Mouse (Mus musculus) telencephalon, adult 2 months (tissue): ENCODE data around the gene Fars2.

Source experiments
- DNase-seq: peaks from one replicate; pipeline ENCODE4 v3.0.0-alpha.2; 2011; ENCODE audit warnings: low read depth, low spot score

The Fars2 gene

GRCm38 (mm10) chr13:36216005-36216404, 98.8 kb downstream of the Fars2 start:
- no peak for DNase-seq

- no peak for DNase-seq
Measured at GRCm38 (mm10) chr13:36218347-36218746, 101.1 kb downstream of the Fars2 start.

GRCm38 (mm10) chr13:36219506-36219905, 102.3 kb downstream of the Fars2 start:
- DNase-seq: no peak

- DNase-seq: peak; percentile 11
Measured at GRCm38 (mm10) chr13:36221897-36222296, 104.7 kb downstream of the Fars2 start.

DNA sequence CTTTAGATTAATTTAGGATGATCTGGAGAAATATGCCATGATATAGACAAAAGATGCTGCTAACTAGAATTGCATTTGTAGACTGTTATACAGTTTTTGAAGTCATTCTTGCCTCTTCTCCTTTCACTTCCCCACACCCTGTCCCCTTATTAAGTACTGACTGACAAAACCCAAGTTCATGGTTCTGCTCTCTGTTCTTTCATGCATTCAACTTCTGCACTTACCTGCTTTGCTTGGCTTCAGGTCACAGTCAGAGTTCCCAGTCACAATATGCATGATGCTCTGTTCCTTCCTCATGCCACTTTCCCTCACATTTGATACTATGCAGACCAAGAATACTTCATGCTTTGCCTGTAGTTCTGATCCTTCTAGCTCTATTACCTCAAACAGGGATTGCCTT, 105.5 kb downstream of the Fars2 start:
- no peak for DNase-seq

DNA sequence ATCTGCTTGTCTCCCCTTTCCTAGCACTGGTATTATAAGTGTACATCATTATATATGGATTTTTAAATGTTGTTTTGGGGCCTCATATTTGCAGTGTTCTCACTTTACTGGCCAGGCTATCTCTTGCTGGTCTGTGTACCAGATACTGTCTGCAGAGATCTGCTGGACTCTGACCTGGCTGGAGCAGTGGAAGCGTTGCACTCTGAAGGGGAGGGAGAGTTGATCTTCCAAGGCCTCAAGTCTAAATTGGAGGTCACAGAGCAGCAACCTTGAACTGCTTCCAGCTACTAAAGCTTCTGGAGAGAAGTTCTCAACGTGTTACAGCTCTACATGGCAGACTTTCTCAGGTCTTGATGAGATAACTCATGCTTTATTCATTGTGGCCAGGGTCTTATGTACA, 107.2 kb downstream of the Fars2 start:
- DNase-seq: no peak

GRCm38 (mm10) chr13:36242261-36242660, 125.0 kb downstream of the Fars2 start:
- no peak for DNase-seq

GRCm38 (mm10) chr13:36253936-36254335, 136.7 kb downstream of the Fars2 start:
- DNase-seq: no peak

GRCm38 (mm10) chr13:36257213-36257612, 140.0 kb downstream of the Fars2 start:
- DNase-seq: no peak

DNA sequence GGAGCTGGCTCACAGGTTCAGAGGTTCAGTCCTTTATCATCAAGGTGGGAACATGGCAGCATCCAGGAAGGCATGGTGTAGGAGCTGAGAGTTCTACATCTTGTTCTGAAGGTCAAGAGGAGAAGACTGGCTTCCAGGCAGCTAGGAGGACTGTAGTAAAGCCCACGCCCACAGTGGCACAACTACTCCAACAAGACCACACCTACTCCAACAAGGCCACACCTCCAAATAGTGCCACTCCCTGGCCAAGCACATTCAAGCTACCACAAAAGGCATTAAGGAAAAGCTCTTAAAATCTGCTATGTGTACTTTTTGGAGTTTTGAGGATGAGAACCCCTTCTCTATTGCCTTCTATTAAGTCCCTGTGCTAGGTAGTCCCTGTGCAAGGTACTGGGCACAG, 142.5 kb downstream of the Fars2 start:
- no peak for DNase-seq

DNA sequence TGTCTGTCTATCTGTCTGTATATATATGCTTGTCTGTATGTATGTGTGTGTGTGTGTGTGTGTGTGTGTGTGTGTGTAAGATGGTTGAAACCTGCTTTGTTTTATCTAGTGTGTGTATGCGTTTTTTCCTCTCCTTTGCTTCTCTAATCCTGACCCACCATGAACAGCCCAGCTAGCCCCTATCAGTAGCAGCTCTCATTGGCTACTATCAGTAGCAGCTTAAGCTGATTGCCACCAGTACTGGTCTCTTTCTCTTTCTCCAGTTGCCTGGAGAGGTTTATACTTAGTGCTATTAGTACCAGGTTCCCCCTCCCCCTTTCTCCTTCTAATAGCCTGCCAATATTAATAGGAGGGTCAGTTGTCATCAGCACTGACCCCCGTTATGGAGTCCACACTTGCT, 144.1 kb downstream of the Fars2 start:
- DNase-seq: no peak

- no peak for DNase-seq
Measured at GRCm38 (mm10) chr13:36263240-36264095, 146.3 kb downstream of the Fars2 start.

- no peak for DNase-seq
Measured at GRCm38 (mm10) chr13:36264391-36264790, 147.2 kb downstream of the Fars2 start.

DNA sequence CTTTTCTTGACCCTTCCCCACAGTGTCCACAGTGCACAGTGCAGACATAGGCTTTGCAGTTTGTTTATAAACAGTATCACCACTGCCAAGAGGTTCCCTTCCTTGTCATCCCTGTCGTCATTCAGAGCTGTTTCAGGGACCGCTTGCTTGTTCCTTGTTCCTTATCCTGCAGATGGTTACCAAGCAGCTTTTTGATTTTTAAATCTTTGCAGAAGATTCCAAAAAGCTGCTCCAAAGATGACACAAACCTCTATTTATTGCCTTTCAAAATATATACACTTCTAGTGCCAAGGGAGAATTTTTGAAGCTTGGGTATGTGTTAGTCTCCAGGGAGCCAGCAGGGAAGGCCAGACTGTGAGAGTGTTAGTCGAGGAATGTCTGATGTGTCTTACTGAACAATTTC, 148.1 kb downstream of the Fars2 start:
- DNase-seq: peak; percentile 42

- no peak for DNase-seq
Measured at GRCm38 (mm10) chr13:36267399-36267798, 150.2 kb downstream of the Fars2 start.

DNA sequence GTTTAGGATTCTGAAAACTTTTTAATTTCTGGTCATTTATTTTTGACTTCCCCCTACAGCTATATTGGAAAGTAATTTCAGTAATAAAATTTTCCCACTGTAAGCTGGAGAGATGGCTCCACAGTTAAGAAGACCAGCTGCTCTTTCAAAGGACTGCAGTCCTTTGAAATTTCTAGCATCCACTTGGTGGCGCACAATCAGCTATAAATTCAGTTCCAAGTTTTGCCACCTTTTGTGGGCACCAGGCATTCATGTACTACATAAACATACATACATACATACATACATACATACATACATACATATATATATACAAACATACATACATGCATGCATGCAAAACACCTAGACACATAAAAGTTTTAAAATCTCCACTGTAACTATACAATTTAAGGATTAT, 153.7 kb downstream of the Fars2 start:
- no peak for DNase-seq

DNA sequence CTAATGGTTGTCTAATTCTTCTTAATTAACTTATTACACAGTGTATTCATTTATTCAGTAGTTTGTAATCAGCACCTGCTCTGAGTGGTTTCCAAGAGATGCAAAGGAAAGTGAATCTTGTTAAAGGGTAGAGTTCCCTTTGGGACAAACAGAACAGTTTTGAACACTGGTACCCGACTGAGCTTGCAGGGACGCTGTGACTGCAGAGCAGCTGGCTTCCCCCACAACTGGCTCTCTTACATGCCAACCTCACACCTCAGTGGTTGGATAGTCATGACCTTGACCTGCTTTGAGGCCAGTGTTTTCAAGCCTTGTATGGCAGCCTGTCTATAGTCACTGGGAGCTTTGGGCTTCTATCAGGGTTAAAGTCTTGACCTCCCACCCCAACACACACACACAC, 156.3 kb downstream of the Fars2 start:
- no peak for DNase-seq

DNA sequence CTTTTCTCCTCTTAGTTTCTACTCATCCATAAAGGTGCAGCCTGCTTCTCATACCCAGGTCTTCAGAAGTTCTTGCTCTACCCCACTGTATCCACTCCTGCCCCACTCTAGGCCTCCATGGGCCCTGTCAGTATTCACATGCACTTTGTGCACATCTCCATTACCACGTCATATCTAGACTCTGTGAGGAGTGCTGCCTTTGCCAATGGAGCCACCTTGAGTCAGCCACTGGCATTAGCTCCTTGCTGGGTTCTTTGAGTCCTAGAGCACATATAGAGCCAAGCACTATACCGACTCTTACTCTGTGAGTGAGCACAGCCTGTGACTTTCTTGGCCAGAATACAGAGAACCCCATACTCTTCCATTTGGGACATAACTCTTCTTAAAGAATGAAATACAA, 159.0 kb downstream of the Fars2 start:
- DNase-seq: no peak

GRCm38 (mm10) chr13:36282018-36282417, 164.8 kb downstream of the Fars2 start:
- DNase-seq: peak; percentile 61

GRCm38 (mm10) chr13:36282785-36283544, 165.8 kb downstream of the Fars2 start:
- DNase-seq: peak; percentile 38

GRCm38 (mm10) chr13:36283545-36284067, 166.4 kb downstream of the Fars2 start:
- DNase-seq: no peak

- DNase-seq: no peak
Measured at GRCm38 (mm10) chr13:36284097-36284496, 166.9 kb downstream of the Fars2 start.

- no peak for DNase-seq
Measured at GRCm38 (mm10) chr13:36285235-36285634, 168.0 kb downstream of the Fars2 start.
